Mouse (Mus musculus) bone marrow macrophage, adult 2 months (primary cell): ENCODE data around the gene Glcci1. TPM values are rescaled to one million over a fixed set of nuclear protein-coding genes. Genes with fewer than 3 reads are reported as not detected.

ENCODE experiments used
- H3K27ac ChIP-seq: 2 replicates; pipeline ENCODE4 v1.5.1; 2012; ENCODE audit warnings: low read depth, low read length; ENCODE audit not compliant: insufficient read depth
- H3K4me1 ChIP-seq: 2 replicates; pipeline ENCODE4 v1.6.1; 2012; ENCODE audit warnings: low read length; ENCODE audit not compliant: control insufficient read depth, insufficient read depth
- H3K4me3 ChIP-seq: 2 replicates; pipeline ENCODE4 v1.5.1; 2012; ENCODE audit warnings: mild to moderate bottlenecking, low read length, moderate library complexity; ENCODE audit not compliant: insufficient read depth
- CTCF ChIP-seq: IDR thresholded peaks from 2 replicates; pipeline ENCODE4 v1.5.1; 2012; ENCODE audit warnings: low read depth, mild to moderate bottlenecking, low read length, moderate library complexity
- POLR2A ChIP-seq: IDR thresholded peaks from 2 replicates; pipeline ENCODE4 v1.6.1; 2012; ENCODE audit warnings: mild to moderate bottlenecking, low read depth, low read length, borderline replicate concordance
- polyA plus RNA-seq: library from polyadenylated mRNA; stranded (reverse); fragments of >200 nt; gene quantifications from 2 replicates; pipeline ENCODE4 v1.2.4, GENCODE M21; 2012; ENCODE audit not compliant: missing spikeins, insufficient read depth, insufficient read length

Gene Glcci1
- polyA plus RNA-seq, 1 experiment, result 4.7 TPM

DNA sequence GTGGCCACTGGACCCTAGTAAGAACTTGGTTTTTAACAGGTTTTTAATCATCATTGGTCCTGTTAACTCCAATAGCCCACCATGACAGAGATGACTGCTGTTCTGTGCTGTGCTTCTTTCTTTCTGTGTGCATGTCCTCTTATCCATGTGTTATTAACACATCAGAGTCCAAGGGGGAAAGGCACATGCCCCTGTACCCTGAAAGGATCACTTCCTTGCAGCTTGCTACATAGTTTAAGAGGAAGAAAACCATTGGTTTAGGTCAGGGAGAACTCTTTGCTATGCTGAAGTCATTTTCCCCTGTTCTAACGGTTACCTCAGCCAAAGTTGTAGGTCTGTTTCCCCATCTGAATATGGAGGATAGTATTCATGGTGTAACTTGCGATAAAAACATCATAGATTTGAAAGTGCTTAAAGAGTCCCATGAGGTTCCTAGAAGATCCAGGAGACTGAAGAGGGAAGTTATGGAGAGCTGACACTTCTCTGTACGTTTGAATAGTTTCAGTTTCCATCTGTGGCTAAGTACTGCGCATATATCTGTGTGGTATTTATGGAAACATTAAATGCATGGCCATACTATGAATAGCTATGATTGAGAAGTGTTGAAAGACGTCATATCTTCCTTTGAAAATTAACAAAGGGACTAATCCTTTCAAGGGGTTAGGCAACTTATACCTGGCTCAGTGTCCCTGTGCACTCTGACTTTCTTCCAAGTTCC lies 14.1 kb upstream of the Glcci1 start:
- Histone ChIP-seq H3K4me3 (peak overlapping the region; percentile 4), H3K27ac (peak overlapping the region; percentile 25), H3K4me1 (peaks cover 11% of the 10 kb centered on the region)
- TF ChIP-seq CTCF, result no peak
- no peak for TF ChIP-seq POLR2A

DNA sequence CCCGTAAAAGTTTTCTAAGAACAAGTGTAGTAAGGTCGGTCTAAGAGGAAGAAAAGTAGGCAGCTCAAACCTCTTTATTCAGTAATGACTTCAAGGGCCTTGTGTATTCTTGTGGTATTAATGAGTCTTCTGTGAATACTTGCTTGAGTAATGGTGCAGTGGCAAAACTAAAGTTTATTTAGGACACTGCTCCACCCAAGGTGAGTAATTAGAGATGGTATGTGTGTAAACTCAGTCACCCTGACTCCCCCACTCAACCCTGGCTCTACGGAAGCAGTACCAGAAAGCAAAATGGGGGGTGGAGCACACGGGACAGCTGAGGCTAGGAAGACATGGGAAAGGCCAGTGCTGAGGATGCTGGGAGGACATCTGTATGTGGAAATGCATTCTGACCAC lies 13.6 kb upstream of the Glcci1 start:
- H3K27ac ChIP-seq, result peak overlapping the region; percentile 25
- TF ChIP-seq CTCF, result no peak
- TF ChIP-seq POLR2A, result no peak
- no peak overlapping the region; the same call in 1 of the 2 replicates for H3K4me3 ChIP-seq
- peaks cover 11% of the 10 kb centered on the region for H3K4me1 ChIP-seq

DNA sequence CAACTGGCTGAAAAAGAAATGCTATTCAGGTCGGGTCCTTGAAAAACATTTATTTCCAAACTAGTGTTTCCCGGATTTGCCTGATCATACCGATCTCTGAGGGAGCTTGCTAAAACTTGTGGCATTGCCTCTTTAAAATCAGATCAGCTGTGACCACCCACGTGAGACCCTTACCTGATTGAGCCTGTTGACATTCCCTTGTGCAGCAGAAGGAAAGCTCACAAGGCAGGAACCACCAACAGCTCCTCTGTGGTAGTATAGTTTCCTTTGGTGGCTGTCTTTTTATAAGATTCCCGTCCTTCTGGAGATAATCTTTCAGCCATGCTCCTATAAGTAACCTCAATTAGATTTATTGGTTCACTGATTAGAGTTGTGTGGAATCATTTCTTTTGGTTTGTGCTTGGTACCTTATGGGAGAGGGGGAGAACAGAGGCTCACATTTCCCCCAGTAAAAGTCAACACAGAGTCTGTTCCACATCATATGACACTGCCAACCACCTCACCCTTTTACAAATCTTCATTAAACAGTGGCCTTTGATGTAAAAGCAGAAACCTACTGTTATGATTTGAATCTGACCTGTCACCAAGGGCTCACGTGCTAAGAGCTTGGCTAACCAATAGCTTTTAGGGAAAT lies 12.0 kb upstream of the Glcci1 start:
- TF ChIP-seq POLR2A (no peak), CTCF (no peak)

DNA sequence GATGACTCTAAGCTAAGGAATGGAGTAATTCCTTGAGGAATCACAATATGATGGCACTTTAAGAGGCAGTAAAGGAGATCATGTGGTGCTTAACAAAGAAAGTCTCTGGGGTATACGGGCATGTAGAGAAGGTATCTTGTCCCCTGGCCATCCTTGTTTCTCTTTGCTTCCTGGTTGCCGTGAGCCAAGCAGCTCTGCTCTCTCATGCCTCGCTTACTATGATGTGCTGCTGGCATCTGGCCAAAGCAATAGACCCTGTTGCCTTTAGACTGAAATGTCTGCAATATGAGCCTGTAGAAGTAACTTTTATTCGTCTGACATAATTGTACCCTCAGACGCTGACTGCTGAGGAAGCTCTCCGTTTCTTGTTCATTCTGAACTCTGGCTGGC lies 11.5 kb upstream of the Glcci1 start:
- H3K4me3 ChIP-seq, result no peak overlapping the region
- no peak overlapping the region for H3K27ac ChIP-seq
- TF ChIP-seq POLR2A (no peak), CTCF (no peak)
- H3K4me1 ChIP-seq, result peaks cover 11% of the 10 kb centered on the region

More for the DNA sequence above, 12.0 kb upstream of the Glcci1 start:
- Histone ChIP-seq H3K4me3 (no peak overlapping the region), H3K27ac (no peak overlapping the region), H3K4me1 (peaks cover 11% of the 10 kb centered on the region)

DNA sequence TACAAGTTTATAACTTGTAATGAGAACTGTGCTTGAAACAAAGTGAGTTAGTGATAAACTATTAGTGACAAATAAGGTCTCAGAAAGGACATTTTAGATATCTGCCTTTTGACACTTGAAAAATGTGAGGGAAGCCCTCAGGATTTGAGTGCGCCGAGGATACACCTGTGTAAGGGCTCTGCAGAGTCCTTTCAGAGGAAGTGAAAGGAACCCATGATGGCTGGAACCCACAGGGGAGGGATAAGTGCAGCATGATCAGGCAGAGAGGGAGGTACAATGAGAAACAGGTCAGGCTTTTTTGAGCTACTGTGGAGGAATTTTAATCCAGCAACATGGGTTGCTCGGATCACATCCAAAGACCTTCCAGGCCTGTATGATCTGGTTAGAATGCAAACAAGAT lies 10.4 kb upstream of the Glcci1 start:
- peaks cover 11% of the 10 kb centered on the region for H3K4me1 ChIP-seq
- TF ChIP-seq POLR2A (no peak), CTCF (no peak)
- H3K27ac ChIP-seq, result no peak overlapping the region
- H3K4me3 ChIP-seq, result no peak overlapping the region

DNA sequence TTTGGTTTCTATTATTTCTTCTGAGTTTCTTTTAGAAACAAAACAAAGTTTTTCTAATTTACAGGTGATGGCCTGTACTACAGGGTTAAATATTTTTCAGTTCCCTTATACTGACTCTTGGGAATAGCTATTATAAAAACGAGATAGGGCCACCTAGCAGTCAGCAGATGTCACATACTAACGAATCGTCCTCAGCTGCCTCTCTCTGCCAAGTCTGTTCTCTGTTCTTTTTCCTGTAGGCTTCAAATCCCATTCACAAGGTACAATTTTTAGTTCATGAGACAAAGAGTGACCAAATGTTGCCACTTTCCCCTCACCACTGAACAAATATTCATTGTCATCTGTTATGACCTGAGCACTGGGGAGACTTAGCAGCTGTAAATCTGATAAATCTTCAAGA lies 5.4 kb upstream of the Glcci1 start:
- TF ChIP-seq CTCF (no peak), POLR2A (no peak)
- no peak overlapping the region for H3K4me3 ChIP-seq
- H3K27ac ChIP-seq, result no peak overlapping the region
- peaks cover 5% of the 10 kb centered on the region for H3K4me1 ChIP-seq

DNA sequence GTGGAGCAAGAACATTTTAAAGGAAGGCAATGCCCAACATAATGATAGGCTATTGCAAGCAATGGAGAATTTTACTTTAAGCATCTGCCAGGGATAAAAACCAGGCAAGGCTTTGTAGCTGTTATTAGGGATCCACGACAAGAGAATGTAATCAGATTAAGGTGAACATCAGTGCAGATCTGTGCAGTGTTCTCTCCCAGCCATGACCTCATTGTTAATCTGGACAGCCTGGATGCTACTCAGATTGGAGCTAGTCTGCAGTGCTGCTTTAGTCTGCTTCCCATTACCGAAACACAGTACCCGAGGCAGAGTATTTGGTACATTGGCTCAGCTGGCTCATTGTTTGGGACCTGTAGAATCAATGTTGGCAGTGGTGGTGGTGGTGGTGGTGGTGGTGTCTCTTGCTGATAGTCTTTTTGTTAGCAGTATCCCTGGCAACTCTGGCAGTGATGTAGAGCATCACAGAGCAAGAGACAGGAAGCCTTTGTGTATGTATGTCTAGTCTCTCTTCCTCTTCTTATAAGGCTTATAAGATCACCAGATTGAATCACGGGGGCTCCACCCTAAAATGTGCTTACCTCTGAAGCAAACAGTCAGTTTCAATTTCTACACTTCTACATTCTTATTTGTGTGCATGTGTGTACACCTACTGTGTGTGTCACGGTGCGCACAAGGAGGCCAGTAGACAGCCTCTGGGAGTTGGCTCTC lies 4.7 kb upstream of the Glcci1 start:
- H3K27ac ChIP-seq, result no peak overlapping the region
- H3K4me3 ChIP-seq, result no peak overlapping the region
- no peak for TF ChIP-seq CTCF
- TF ChIP-seq POLR2A, result no peak
- peaks cover 5% of the 10 kb centered on the region for H3K4me1 ChIP-seq

DNA sequence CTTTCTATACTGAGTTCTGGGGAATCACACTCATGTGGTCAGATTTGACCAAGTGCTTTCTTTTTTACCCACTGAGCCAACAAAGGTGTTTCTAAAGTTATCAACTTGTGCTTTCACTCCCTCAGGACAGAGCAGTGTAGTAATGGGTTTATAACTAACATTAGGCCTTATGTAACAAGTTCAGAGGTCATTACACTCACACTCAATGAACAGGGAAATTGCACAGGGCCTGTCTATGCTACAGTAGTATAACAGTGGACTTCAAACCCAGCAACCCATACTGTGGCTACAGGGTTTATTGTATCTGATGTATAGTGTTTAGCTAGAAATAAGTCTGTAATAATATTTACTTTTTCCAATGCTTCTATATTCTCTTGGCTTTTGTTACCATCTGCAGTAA lies 2.8 kb upstream of the Glcci1 start:
- no peak overlapping the region for H3K4me3 ChIP-seq
- H3K27ac ChIP-seq, result no peak overlapping the region
- H3K4me1 ChIP-seq, result peaks cover 5% of the 10 kb centered on the region
- TF ChIP-seq POLR2A (no peak), CTCF (no peak)

DNA sequence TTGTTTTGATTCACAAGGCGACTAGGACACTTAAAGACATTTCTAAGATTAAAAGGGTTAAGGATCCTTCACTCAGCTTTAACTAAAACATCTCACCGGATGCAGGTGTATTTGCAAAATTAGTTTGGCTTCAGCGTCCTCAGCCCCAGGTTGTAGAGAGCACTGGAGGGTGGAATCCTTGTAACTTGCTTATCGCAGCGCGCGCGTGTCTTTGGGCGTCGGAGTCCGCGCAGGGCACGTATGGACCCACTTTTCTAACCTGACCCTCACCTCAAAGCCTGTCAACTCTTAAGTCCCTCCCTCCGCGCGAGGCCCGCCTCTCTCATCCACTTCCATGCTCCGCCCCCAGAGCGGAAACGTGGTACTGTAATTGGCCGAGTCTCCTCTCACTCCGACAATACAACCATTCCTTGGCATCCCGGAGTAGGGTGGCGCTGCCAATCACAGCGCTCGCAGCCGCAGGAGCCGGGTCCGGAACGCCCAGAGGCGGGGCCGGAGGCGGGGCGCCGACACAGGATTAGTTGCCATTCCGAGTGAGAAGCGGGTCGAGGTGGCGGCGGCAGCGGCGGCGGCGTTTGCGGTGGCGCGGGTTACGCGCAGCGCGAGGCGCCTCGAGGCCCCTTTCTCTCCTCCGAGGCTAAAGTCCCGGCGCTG lies 390 bp upstream of the Glcci1 start:
- TF ChIP-seq CTCF, result no peak
- TF ChIP-seq POLR2A, result no peak
- peaks cover 5% of the 10 kb centered on the region for H3K4me1 ChIP-seq
- peak overlapping the region; percentile 84 for H3K4me3 ChIP-seq
- H3K27ac ChIP-seq, result peak overlapping the region; percentile 73
